Mouse (Mus musculus) naive thymus-derived CD4-positive, alpha-beta T cell, adult 2 months (primary cell): Measurements from ENCODE around the gene Pkd2l1.

ENCODE experiments used
- DNase-seq: peaks from one replicate; pipeline ENCODE4 v3.0.0-alpha.2; 2011; ENCODE audit warnings: low read depth

Gene Pkd2l1

GRCm38 (mm10) chr19:44106831-44107660 is 85.2 kb downstream of the Pkd2l1 start, which contains the start of gene Chuk:
TSS of gene Chuk (minus strand) at chr19:44107480.
- DNase-seq, result peak; percentile 94

GRCm38 (mm10) chr19:44104393-44104792 is 87.8 kb downstream of the Pkd2l1 start:
- no peak for DNase-seq

- no peak for DNase-seq
Measured at GRCm38 (mm10) chr19:44103001-44103400, 89.2 kb downstream of the Pkd2l1 start.

- no peak for DNase-seq
Measured at GRCm38 (mm10) chr19:44100840-44101239, 91.4 kb downstream of the Pkd2l1 start.
